Mouse (Mus musculus) neural tube, embryonic 15.5 days (tissue): ENCODE data around the gene Map3k14. TPM values are rescaled to one million over a fixed set of nuclear protein-coding genes. Genes with fewer than 3 reads are reported as not detected.

ENCODE experiments used
- ATAC-seq: fragments of 200-750 bp; cut with Nextera tagmentation; 2 replicates; pipeline ENCODE4 v1.8.0; 2017; ENCODE audit warnings: mild to moderate bottlenecking, moderate TSS enrichment, moderate library complexity; ENCODE audit not compliant: low FRiP score
- H3K27ac ChIP-seq: fragments of 300-500 bp; sonication (generic); replicated peaks from 2 replicates; pipeline ENCODE4 v1.5.1; 2015; ENCODE audit warnings: mild to moderate bottlenecking, inconsistent platforms
- H3K27me3 ChIP-seq: fragments of 300-500 bp; sonication (generic); replicated peaks from 2 replicates; pipeline ENCODE4 v1.6.1; 2015; ENCODE audit warnings: inconsistent platforms
- H3K36me3 ChIP-seq: fragments of 300-500 bp; sonication (generic); 2 replicates; pipeline ENCODE4 v1.6.1; 2015; ENCODE audit warnings: inconsistent platforms
- H3K4me1 ChIP-seq: fragments of 300-500 bp; sonication (generic); 2 replicates; pipeline ENCODE4 v1.6.1; 2015; ENCODE audit warnings: inconsistent platforms
- H3K4me2 ChIP-seq: fragments of 300-500 bp; sonication (generic); 2 replicates; pipeline ENCODE4 v1.6.1; 2015; ENCODE audit warnings: inconsistent platforms, mild to moderate bottlenecking, moderate library complexity
- H3K4me3 ChIP-seq: fragments of 300-500 bp; sonication (generic); replicated peaks from 2 replicates; pipeline ENCODE4 v1.5.1; 2015; ENCODE audit warnings: mild to moderate bottlenecking, inconsistent platforms
- H3K9ac ChIP-seq: fragments of 300-500 bp; sonication (generic); replicated peaks from 2 replicates; pipeline ENCODE4 v1.6.1; 2015; ENCODE audit warnings: mild to moderate bottlenecking, inconsistent platforms
- H3K9me3 ChIP-seq: fragments of 300-500 bp; sonication (generic); replicated peaks from 2 replicates; pipeline ENCODE4 v1.6.1; 2016; ENCODE audit warnings: inconsistent platforms
- WGBS: fragments of 180-500 bp; shearing (Covaris S2); methylation state at CpG from one replicate; pipeline ENCODE4 v1.1.7; 2015; ENCODE audit warnings: mixed read lengths; 5-methylcytosine and 5-hydroxymethylcytosine counted together
- polyA plus RNA-seq: library from polyadenylated mRNA; unstranded; fragments of >200 nt; fragmentation: Nextera tagmentation; extraction: Ambion mirVana; gene quantifications from 2 replicates; pipeline ENCODE4 v1.2.1, GENCODE M21; 2015

Map3k14 gene
- polyA plus RNA-seq, 1 experiment from 2014 or later: 3.8 TPM

GRCm38 (mm10) chr11:103268905-103269304 lies 1.6 kb upstream of the Map3k14 start:
- no peak for ATAC-seq
- no peaks in the 10 kb centered on the region for H3K27me3 ChIP-seq
- WGBS: 88% methylated on average over 3 of the region's 3 CpGs

DNA sequence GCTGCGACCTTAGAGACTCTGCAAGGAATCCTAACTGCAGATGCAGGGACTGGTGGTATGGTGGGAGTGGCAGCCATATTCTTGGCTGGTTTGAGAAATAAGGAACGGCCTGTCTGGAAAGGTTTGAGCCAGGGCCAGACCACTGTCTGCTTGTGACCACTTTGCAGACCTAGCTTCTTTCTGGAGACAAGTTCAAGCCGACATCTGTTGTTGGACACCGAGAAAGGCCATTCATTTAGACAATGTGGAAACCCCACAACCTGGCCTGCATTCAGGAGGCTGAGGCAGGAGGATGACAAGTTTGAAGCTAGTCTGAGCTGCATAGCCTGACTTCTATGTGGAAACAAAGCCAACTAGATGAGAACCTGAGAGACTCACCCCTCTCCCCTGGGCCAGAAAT lies 1.1 kb upstream of the Map3k14 start:
- Histone ChIP-seq H3K4me1 (peaks cover 43% of the 10 kb centered on the region), H3K4me2 (peak overlapping the region; percentile 82), H3K9me3 (no peaks in the 10 kb centered on the region), H3K4me3 (no peak overlapping the region), H3K9ac (no peak overlapping the region), H3K27me3 (no peaks in the 10 kb centered on the region), H3K27ac (peak overlapping the region; percentile 89), H3K36me3 (no peaks in the 10 kb centered on the region)
- WGBS: 79% methylated on average over 4 of the region's 4 CpGs
- ATAC-seq: no peak

More at GRCm38 (mm10) chr11:103268905-103269304, 1.6 kb upstream of the Map3k14 start:
- H3K4me2 ChIP-seq: no peak overlapping the region
- peak overlapping the region; percentile 89; the same call in 1 of the 2 replicates for H3K27ac ChIP-seq
- no peak overlapping the region for H3K9ac ChIP-seq
- no peaks in the 10 kb centered on the region for H3K9me3 ChIP-seq
- no peak overlapping the region for H3K4me3 ChIP-seq
- H3K4me1 ChIP-seq: peaks cover 38% of the 10 kb centered on the region
- no peaks in the 10 kb centered on the region for H3K36me3 ChIP-seq

DNA sequence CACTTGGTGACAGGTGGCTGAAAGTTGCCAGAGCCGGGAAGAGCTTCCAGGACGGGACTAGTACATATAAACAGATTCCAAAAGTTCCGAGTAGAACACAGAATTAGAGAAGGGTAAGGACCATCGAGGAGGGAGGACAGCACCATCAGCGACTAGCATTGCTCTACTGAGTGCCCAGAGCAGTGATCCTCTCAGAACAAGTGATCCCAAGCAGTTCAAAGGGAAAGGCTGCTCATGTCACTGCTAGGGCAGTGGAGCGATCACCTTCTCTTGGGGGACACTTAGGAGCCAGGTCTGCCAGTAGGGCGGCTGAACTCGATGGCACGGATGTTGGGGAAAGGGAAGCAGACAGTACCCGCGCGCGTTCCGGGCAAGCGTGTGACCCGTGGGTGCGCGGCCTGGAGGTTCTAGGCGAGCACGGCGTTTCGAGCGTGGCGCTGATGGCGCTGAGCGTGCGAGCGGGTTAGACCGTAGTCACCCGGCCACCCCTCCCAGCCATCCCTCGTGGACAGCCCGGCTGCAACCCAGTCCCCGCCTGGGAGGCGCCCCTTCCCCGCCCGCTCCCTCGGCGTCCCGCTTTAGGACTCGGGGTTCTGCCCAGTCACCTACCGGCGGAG lies 435 bp downstream of the Map3k14 start:
- ATAC-seq: peak; percentile 75
- Histone ChIP-seq H3K36me3 (no peaks in the 10 kb centered on the region), H3K9me3 (no peaks in the 10 kb centered on the region), H3K4me1 (peaks cover 57% of the 10 kb centered on the region), H3K27me3 (no peaks in the 10 kb centered on the region), H3K4me3 (peak overlapping the region; percentile 67), H3K4me2 (peak overlapping the region; percentile 82), H3K9ac (peak overlapping the region; percentile 75), H3K27ac (peak overlapping the region; percentile 89)
- WGBS: under 1% methylated on average over 41 of the region's 42 CpGs

DNA sequence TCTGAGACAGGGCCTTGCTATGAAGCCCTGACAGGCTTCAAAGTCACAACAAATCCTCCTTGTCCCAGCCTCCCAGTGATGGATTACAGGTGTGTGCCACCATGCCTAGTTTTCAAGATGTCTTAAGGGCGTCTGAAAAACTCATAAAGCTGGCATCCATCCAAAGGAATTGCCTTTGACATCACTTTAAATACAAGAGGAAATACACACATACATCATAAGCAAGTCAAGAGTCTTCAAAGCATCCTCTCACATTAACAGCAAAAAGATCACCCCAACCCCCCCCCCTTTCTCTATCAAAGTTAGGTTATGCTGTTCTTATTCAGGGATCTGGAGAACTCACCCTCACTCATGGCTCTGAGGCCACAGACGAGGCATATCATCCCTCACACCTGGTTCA lies 1.4 kb downstream of the Map3k14 start:
- H3K9ac ChIP-seq: no peak overlapping the region
- peaks cover 57% of the 10 kb centered on the region for H3K4me1 ChIP-seq

GRCm38 (mm10) chr11:103265211-103265610 lies 2.1 kb downstream of the Map3k14 start:
- Histone ChIP-seq H3K36me3 (no peaks in the 10 kb centered on the region), H3K4me1 (peaks cover 57% of the 10 kb centered on the region), H3K4me2 (peak overlapping the region; percentile 82; the same call in 1 of the 2 replicates), H3K4me3 (no peak overlapping the region), H3K9ac (no peak overlapping the region), H3K27me3 (no peaks in the 10 kb centered on the region), H3K9me3 (no peaks in the 10 kb centered on the region), H3K27ac (no peak overlapping the region)
- 60% methylated on average over 7 of the region's 7 CpGs for WGBS
- ATAC-seq: no peak

More for the DNA sequence above, 1.4 kb downstream of the Map3k14 start:
- H3K9me3 ChIP-seq: no peaks in the 10 kb centered on the region
- 80% methylated on average over 2 of the region's 2 CpGs for WGBS
- no peak for ATAC-seq
- H3K27ac ChIP-seq: no peak overlapping the region
- H3K27me3 ChIP-seq: no peaks in the 10 kb centered on the region
- H3K36me3 ChIP-seq: no peaks in the 10 kb centered on the region
- peak overlapping the region; percentile 82 for H3K4me2 ChIP-seq
- H3K4me3 ChIP-seq: peak overlapping the region; percentile 67; the same call in 1 of the 2 replicates

DNA sequence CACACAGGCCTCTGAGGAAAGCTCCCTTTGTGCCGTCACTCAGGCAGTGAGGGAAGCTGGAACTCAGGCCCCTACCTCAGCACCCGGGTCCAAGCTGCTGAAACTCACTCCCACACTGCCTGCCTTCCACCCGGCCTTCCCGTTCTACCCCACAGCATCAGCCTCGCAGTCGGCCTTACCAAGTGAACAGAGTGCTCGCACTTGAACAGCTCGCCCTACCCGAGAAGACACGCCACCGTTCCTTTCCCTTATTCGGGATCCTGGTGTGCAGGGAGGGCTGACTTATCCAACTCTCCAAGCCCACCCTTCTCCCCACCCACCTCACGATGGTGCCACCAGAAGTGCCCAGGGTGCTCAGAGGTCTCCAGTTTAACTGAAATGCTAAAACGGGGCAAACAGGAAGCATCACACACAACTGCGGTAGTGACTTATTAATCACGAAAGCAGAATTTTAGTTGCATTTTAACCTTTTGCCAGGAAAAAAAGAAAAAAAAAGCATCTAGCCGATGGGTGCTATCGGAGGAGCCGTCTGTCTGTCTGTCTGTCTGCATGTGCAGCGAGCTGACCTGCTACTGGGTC lies 2.8 kb downstream of the Map3k14 start:
- no peak overlapping the region for H3K9ac ChIP-seq
- ATAC-seq: no peak
- 81% methylated on average over 20 of the region's 20 CpGs for WGBS
- no peaks in the 10 kb centered on the region for H3K36me3 ChIP-seq
- no peaks in the 10 kb centered on the region for H3K9me3 ChIP-seq
- H3K27me3 ChIP-seq: no peaks in the 10 kb centered on the region
- H3K27ac ChIP-seq: no peak overlapping the region
- H3K4me1 ChIP-seq: peaks cover 57% of the 10 kb centered on the region
- no peak overlapping the region for H3K4me3 ChIP-seq
- H3K4me2 ChIP-seq: no peak overlapping the region; the same call in 1 of the 2 replicates

DNA sequence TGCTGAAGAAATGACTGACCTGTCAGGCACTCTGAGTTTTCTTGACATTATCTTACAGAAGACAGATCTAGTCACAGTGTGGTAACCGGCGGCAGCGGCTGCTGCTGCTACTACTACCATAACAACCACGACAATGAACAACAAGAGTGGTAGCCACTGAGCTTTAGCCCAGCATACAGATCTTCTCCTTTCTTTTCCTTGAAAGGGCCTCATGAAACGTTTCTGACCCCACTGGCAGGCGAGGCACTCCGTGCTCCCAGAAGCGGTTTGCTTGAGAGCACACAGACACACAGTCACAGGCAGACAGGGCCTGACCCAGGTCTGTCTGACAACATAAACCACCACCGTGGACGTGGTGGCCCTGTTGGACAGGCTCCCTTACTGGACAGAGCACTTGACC lies 3.7 kb downstream of the Map3k14 start:
- no peak overlapping the region; the same call in 1 of the 2 replicates for H3K9ac ChIP-seq

DNA sequence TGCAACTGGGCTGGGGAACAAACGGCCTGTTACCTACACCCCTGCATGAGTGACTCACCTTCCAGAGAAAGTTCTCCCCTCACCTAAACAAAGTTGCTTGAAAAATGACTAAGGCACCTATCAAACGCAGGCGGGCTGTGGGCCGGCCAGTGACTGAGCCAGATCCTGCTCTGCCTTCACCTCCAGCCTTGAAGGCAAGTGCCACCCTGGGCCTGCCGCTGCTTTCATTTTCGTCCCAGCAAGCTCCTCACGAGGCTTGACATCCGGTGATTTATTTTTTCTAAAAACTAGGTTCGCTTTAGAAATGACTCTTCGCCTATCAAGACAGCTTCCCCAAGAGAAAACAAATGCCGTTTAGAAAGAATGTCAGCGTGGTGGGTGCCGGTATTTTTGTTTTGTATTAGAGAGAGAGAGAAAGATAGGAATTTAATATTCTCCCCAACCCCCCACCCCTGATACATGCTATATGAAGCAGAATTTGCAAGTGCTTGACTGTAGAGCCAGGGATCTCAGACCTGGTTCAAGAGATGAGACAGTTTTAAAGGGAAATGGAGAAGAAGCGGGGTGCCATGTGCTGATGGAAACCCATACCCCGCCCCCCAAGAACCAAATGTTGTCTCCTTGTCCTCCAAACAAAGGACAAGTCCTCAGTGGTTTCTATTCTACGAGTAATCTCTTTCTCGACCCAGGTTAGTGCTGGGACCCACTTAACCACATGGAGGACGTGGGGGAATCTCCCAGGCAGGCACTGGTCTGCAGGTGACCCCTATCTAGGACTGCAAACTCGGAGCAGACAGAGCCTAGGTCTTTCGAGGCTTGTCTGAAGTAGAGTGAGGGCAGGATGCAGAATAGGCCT lies 4.6 kb downstream of the Map3k14 start:
- 61% methylated on average over 20 of the region's 20 CpGs for WGBS
- Histone ChIP-seq H3K36me3 (no peaks in the 10 kb centered on the region), H3K27ac (no peak overlapping the region), H3K4me2 (peak overlapping the region; percentile 20; the same call in 1 of the 2 replicates), H3K27me3 (no peaks in the 10 kb centered on the region), H3K4me3 (no peak overlapping the region), H3K4me1 (peaks cover 48% of the 10 kb centered on the region), H3K9ac (0 out of 2 replicates have a peak overlapping the region, but pooled peaks have one; percentile 17), H3K9me3 (no peaks in the 10 kb centered on the region)
- ATAC-seq: no peak

More for the DNA sequence above, 3.7 kb downstream of the Map3k14 start:
- no peak for ATAC-seq
- Histone ChIP-seq H3K27ac (no peak overlapping the region), H3K4me2 (peak overlapping the region; percentile 17; the same call in 1 of the 2 replicates), H3K4me3 (no peak overlapping the region), H3K36me3 (no peaks in the 10 kb centered on the region), H3K4me1 (peaks cover 56% of the 10 kb centered on the region), H3K9me3 (no peaks in the 10 kb centered on the region), H3K27me3 (no peaks in the 10 kb centered on the region)
- WGBS: 25% methylated on average over 10 of the region's 10 CpGs

- WGBS: 87% methylated on average over 7 of the region's 7 CpGs
- no peaks in the 10 kb centered on the region for H3K36me3 ChIP-seq
- H3K4me2 ChIP-seq: no peak overlapping the region
- H3K4me1 ChIP-seq: peaks cover 48% of the 10 kb centered on the region
- no peak overlapping the region for H3K4me3 ChIP-seq
- no peak overlapping the region for H3K9ac ChIP-seq
- no peaks in the 10 kb centered on the region for H3K9me3 ChIP-seq
- ATAC-seq: no peak
- no peak overlapping the region for H3K27ac ChIP-seq
- H3K27me3 ChIP-seq: no peaks in the 10 kb centered on the region
Observed at GRCm38 (mm10) chr11:103261671-103262411, 5.4 kb downstream of the Map3k14 start.

- no peak overlapping the region for H3K9ac ChIP-seq
- WGBS: 92% methylated on average over 12 of the region's 12 CpGs
- no peak overlapping the region for H3K4me3 ChIP-seq
- peaks cover 36% of the 10 kb centered on the region for H3K4me1 ChIP-seq
- no peak overlapping the region for H3K4me2 ChIP-seq
- H3K27me3 ChIP-seq: no peaks in the 10 kb centered on the region
- no peaks in the 10 kb centered on the region for H3K36me3 ChIP-seq
- no peak overlapping the region for H3K27ac ChIP-seq
- no peak for ATAC-seq
- no peaks in the 10 kb centered on the region for H3K9me3 ChIP-seq
Observed at GRCm38 (mm10) chr11:103260515-103261192, 6.6 kb downstream of the Map3k14 start.

- Histone ChIP-seq H3K9ac (no peak overlapping the region), H3K9me3 (no peaks in the 10 kb centered on the region), H3K27ac (no peak overlapping the region), H3K27me3 (no peaks in the 10 kb centered on the region), H3K4me3 (no peak overlapping the region), H3K4me2 (no peak overlapping the region), H3K36me3 (no peaks in the 10 kb centered on the region), H3K4me1 (peaks cover 30% of the 10 kb centered on the region)
- no peak for ATAC-seq
- 94% methylated on average over 5 of the region's 5 CpGs for WGBS
Observed at GRCm38 (mm10) chr11:103260034-103260433, 7.2 kb downstream of the Map3k14 start.
